Mouse (Mus musculus) midbrain, embryonic 12.5 days (tissue): Measurements from ENCODE around the gene Tktl1. TPM values are rescaled to one million over a fixed set of nuclear protein-coding genes. Genes with fewer than 3 reads are reported as not detected.

Experiments used
- ATAC-seq: fragments of 200-750 bp; cut with Nextera tagmentation; 2 replicates; pipeline ENCODE4 v1.8.0; 2017; ENCODE audit warnings: low read depth, moderate TSS enrichment, moderate library complexity; ENCODE audit not compliant: low FRiP score
- H3K27ac ChIP-seq: fragments of 300-500 bp; sonication (generic); replicated peaks from 2 replicates; pipeline ENCODE4 v1.5.1; 2016; ENCODE audit warnings: mild to moderate bottlenecking
- H3K27me3 ChIP-seq: fragments of 300-500 bp; sonication (generic); 2 replicates; pipeline ENCODE4 v1.6.1; 2016; ENCODE audit warnings: mild to moderate bottlenecking
- H3K36me3 ChIP-seq: fragments of 300-500 bp; sonication (generic); 2 replicates; pipeline ENCODE4 v1.6.1; 2016
- H3K4me1 ChIP-seq: fragments of 300-500 bp; sonication (generic); 2 replicates; pipeline ENCODE4 v1.6.1; 2016
- H3K4me2 ChIP-seq: fragments of 300-500 bp; sonication (generic); replicated peaks from 2 replicates; pipeline ENCODE4 v1.6.1; 2016; ENCODE audit warnings: mild to moderate bottlenecking, moderate library complexity
- H3K4me3 ChIP-seq: fragments of 300-500 bp; sonication (generic); 2 replicates; pipeline ENCODE4 v1.5.1; 2016; ENCODE audit warnings: mild to moderate bottlenecking
- H3K9ac ChIP-seq: fragments of 300-500 bp; sonication (generic); replicated peaks from 2 replicates; pipeline ENCODE4 v1.6.1; 2016; ENCODE audit warnings: mild to moderate bottlenecking, moderate library complexity
- H3K9me3 ChIP-seq: fragments of 300-500 bp; sonication (generic); 2 replicates; pipeline ENCODE4 v1.6.1; 2016; ENCODE audit warnings: mild to moderate bottlenecking
- WGBS: fragments of 180-500 bp; shearing (Covaris S2); methylation state at CpG from one replicate; pipeline ENCODE4 v1.1.7; 2016; 5-methylcytosine and 5-hydroxymethylcytosine counted together
- polyA plus RNA-seq: library from polyadenylated mRNA; unstranded; fragments of >200 nt; fragmentation: Nextera tagmentation; extraction: Ambion mirVana; gene quantifications from 2 replicates; pipeline ENCODE4 v1.2.1, GENCODE M21; 2016

Tktl1 gene
- polyA plus RNA-seq, 1 experiment from 2014 or later = 0.06 TPM

DNA sequence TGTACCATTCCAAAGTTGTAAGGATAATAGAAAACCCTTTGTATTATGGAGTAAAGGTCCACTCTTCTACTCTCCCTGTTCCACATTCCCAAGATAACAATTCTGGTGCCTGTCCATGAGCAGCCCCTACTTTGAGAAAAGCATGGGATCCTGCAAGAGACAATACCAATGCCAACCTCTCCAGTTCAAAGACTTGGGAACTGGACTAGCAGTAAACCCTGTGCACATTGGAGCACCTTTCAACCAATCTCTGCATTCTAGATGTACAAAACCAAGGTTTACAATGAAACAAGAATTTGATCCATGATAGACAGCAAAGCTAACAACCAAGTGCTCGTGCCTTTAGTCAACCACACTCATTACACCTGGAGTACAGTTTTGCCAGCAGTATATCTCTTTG lies 68.0 kb downstream of the Tktl1 start:
- ATAC-seq = no peak
- H3K4me1 ChIP-seq = peaks cover 4% of the 10 kb centered on the region; the same call in 1 of the 2 replicates
- peak overlapping the region; percentile 77 for H3K9ac ChIP-seq
- H3K9me3 ChIP-seq = no peaks in the 10 kb centered on the region
- H3K27me3 ChIP-seq = no peaks in the 10 kb centered on the region
- H3K4me2 ChIP-seq = peak overlapping the region; percentile 65
- H3K4me3 ChIP-seq = peak overlapping the region; percentile 61
- WGBS = 37% methylated on average over 1 of the region's 1 CpGs
- peaks cover 32% of the 10 kb centered on the region for H3K36me3 ChIP-seq
- H3K27ac ChIP-seq = peak overlapping the region; percentile 91

DNA sequence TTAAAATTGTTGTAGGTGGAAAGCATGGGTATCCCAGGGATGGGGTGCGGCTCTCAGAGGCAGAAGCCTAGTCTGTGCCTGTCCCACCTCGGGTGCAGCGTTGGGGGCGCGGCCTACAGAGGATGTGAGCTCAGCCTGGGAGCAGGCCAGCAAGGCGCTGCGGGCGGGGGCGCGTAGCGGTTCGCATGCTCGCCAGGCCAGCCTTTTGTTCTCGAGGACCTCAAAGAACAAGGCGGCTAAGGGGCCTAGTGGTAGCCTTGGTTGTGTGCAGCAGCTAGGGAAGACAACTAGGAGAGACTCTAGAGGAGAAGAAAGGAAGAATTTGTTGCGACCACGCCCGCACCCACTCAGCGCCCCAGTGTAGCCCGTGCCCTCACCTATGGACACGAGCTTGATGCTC lies 68.6 kb downstream of the Tktl1 start:
- Histone ChIP-seq H3K4me2 (peak overlapping the region; percentile 65), H3K9ac (peak overlapping the region; percentile 77), H3K9me3 (no peaks in the 10 kb centered on the region), H3K36me3 (peaks cover 26% of the 10 kb centered on the region), H3K27me3 (no peaks in the 10 kb centered on the region), H3K4me1 (peaks cover 4% of the 10 kb centered on the region; the same call in 1 of the 2 replicates), H3K4me3 (peak overlapping the region; percentile 61), H3K27ac (peak overlapping the region; percentile 91)
- WGBS = 22% methylated on average over 21 of the region's 21 CpGs
- ATAC-seq = peak; percentile 59

DNA sequence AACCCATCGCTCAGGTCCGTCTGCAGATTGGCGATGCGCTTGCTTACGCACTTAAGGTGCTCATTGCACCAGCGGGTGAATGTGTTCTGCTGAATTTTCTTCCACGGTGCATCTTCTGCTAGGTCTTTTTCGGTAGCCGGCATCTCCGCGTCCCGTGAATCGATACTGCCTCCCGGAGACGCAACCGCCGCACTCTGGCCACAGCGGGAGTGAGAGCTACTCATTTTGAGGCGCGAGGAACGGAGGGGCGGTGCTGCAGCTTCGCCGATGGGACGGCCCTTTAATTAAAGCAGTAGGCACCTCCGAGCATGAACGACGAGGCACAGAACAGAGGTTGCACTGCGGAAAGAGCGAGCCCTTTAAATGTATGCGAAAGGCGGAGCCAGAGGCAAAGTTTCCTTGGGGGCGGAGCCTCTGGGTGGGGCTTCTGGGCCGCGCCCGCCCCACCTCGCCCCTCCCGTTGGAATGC lies 69.2 kb downstream of the Tktl1 start:
- peaks cover 20% of the 10 kb centered on the region for H3K36me3 ChIP-seq
- H3K9ac ChIP-seq = peak overlapping the region; percentile 77
- H3K4me1 ChIP-seq = peaks cover 4% of the 10 kb centered on the region; the same call in 1 of the 2 replicates
- H3K27ac ChIP-seq = peak overlapping the region; percentile 91
- H3K9me3 ChIP-seq = no peaks in the 10 kb centered on the region
- ATAC-seq = peak; percentile 87
- WGBS = 20% methylated on average over 38 of the region's 38 CpGs
- H3K4me2 ChIP-seq = peak overlapping the region; percentile 65
- peak overlapping the region; percentile 61 for H3K4me3 ChIP-seq
- no peaks in the 10 kb centered on the region for H3K27me3 ChIP-seq

DNA sequence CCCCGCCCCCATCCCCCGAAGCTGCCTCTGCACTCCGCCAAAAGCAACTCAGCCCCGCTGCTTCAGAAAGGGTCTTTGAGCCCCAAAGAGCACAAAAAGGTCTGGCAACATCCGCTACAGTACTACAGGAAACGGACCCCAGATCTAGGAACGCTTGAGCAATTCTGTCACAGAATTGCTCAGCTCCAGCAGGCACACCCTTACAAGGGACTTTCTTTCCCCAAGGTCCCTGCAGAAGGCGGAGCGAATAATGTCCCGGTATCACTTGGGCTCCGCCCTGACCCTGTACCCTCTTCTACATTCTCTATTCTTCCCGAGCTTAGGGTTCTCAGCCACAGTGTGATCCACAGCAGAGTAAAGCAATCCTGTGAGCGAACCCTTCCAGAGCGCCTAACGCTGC lies 69.6 kb downstream of the Tktl1 start:
- Histone ChIP-seq H3K4me3 (peak overlapping the region; percentile 61), H3K9ac (peak overlapping the region; percentile 52), H3K36me3 (peaks cover 16% of the 10 kb centered on the region), H3K9me3 (no peaks in the 10 kb centered on the region), H3K27ac (peak overlapping the region; percentile 91), H3K4me2 (peak overlapping the region; percentile 65), H3K4me1 (peaks cover 4% of the 10 kb centered on the region; the same call in 1 of the 2 replicates), H3K27me3 (no peaks in the 10 kb centered on the region)
- peak; percentile 16 for ATAC-seq
- 13% methylated on average over 15 of the region's 15 CpGs for WGBS

DNA sequence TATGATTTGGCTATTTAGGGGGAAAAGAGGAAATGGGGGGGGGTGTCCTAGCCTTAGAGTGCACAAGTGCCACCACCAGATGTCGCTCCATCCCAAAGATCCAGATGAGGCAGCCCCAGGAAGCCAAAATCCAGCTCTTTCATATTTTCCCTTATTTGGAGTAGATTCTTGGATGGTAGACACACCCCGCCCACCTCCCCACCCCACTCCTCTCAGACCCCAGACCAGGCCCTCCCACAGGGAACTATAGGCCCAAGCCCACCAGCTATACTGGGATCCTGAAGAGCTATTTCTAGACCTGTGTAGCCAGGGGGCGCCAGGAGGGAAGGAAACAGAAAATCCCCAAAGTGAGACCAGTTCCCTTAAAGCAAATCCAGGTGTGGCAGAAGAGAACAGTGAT lies 71.6 kb downstream of the Tktl1 start:
- H3K36me3 ChIP-seq = no peaks in the 10 kb centered on the region
- 22% methylated on average over 3 of the region's 3 CpGs for WGBS
- peaks cover 4% of the 10 kb centered on the region; the same call in 1 of the 2 replicates for H3K4me1 ChIP-seq
- ATAC-seq = no peak
- H3K27me3 ChIP-seq = no peaks in the 10 kb centered on the region
- no peak overlapping the region for H3K4me2 ChIP-seq
- H3K9ac ChIP-seq = no peak overlapping the region
- H3K27ac ChIP-seq = no peak overlapping the region
- no peak overlapping the region for H3K4me3 ChIP-seq
- no peaks in the 10 kb centered on the region for H3K9me3 ChIP-seq

DNA sequence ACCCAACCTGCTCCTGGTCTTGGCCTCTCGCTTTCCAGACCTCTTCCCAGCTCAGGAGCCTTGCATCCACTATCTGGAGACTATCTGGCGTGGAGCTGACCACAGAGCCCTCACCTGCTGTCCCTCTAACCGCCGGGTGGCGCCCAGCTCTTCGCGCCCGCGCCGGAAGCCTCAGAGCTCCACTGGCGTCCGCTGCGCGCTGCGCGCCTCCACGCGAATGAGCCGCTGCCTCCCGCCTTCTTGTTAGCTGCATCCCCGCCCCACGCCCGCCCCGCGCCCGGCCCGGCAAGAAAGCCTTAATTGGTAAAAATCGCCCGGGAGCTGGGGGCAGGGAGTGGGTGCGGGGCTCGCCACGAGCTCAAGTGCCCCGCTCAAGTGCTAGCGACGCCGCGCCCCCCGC lies 72.6 kb downstream of the Tktl1 start, which contains the start of gene Flna:
Gene Flna, minus strand, starts transcription at position 206 of the 400 bp plus-strand sequence.
- Histone ChIP-seq H3K4me3 (peak within 1 kb of the TSS; percentile 47), H3K9me3 (no peaks in the 10 kb centered on the region), H3K27me3 (no peaks in the 10 kb centered on the region), H3K4me2 (peak within 1 kb of the TSS; percentile 59), H3K4me1 (no peaks in the 10 kb centered on the region), H3K9ac (peak within 1 kb of the TSS; percentile 64), H3K36me3 (no peaks in the 10 kb centered on the region), H3K27ac (peak within 1 kb of the TSS; percentile 35; the same call in 1 of the 2 replicates)
- WGBS = 18% methylated on average over 38 of the region's 38 CpGs
- ATAC-seq = no peak

DNA sequence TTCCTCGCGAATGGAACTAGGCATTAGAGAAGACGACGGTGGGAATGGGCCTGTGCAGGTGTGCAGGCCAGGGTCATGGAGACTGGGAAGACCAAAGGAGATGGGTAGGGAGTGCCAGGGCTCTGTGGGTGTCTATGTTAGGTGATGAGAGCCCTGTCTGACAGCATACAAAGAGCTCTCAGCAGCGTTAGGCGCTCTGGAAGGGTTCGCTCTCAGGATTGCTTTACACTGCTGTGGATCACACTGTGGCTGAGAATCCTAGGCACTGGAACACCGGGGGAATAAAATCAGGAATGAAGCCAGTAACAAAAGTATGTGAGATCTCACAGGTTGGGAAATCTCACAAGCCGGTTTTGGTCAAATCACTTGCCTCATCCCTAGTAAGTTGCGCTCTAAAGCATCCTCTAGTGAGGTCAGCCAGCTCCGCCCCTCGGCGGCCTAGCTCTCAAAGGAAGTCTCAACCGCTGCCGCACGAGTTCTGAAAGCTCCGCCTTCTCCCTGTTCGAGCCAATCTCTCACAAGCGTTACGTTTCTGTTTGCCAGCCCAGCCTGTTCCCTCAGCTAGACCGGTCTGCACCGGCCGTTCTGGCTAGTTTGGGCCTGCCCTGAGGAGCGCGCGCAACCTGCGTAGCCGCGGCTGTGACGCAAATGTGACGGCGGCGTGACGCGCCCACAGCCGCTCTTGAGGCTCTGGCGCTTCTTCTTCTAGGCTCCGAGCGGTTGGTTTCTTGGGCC lies 77.3 kb downstream of the Tktl1 start, which contains the start of gene Emd:
Gene Emd, plus strand, starts transcription at position 535 of the 735 bp plus-strand sequence.
- Histone ChIP-seq H3K9me3 (no peaks in the 10 kb centered on the region), H3K27me3 (no peaks in the 10 kb centered on the region), H3K4me1 (peaks cover 5% of the 10 kb centered on the region), H3K4me2 (peak within 1 kb of the TSS; percentile 65), H3K36me3 (no peaks in the 10 kb centered on the region; the same call in 1 of the 2 replicates), H3K27ac (peak within 1 kb of the TSS; percentile 88), H3K4me3 (peak within 1 kb of the TSS; percentile 53), H3K9ac (peak within 1 kb of the TSS; percentile 75)
- peak; percentile 97 for ATAC-seq
- WGBS = 32% methylated on average over 39 of the region's 39 CpGs

DNA sequence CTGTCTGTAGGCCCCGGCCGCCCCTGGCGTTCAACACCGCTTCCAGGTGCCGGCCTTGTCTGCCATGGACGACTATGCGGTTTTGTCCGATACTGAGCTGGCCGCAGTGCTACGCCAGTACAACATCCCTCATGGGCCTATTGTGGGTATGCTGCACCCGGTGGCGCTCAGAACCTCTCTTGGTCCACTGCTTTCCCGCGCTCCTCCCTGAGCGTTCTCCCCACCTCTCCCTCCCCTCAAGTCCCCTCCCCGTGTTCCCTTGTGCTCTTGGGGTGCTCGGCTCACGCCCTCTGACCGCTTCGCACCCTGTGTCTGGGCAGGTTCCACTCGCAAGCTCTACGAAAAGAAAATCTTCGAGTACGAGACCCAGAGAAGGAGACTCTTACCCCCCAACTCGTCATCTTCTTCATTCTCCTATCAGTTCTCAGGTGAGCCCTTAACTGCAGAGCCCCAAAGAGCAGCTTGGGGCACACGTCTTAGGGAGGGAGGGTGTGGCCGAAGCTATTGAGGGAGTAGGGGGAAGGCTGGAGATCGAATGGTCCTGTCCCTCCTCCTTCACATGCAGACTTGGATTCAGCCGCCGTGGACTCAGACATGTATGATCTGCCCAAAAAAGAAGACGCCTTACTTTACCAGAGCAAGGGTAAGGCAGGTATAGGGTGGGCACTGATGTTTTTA lies 78.0 kb downstream of the Tktl1 start:
- H3K4me2 ChIP-seq = peak overlapping the region; percentile 65
- WGBS = 29% methylated on average over 29 of the region's 31 CpGs
- H3K4me1 ChIP-seq = peaks cover 5% of the 10 kb centered on the region
- no peaks in the 10 kb centered on the region for H3K27me3 ChIP-seq
- peak overlapping the region; percentile 75 for H3K9ac ChIP-seq
- H3K9me3 ChIP-seq = no peaks in the 10 kb centered on the region
- ATAC-seq = peak; percentile 73; the same call in 1 of the 2 replicates
- H3K27ac ChIP-seq = peak overlapping the region; percentile 88
- peak overlapping the region; percentile 53 for H3K4me3 ChIP-seq
- no peaks in the 10 kb centered on the region; the same call in 1 of the 2 replicates for H3K36me3 ChIP-seq

DNA sequence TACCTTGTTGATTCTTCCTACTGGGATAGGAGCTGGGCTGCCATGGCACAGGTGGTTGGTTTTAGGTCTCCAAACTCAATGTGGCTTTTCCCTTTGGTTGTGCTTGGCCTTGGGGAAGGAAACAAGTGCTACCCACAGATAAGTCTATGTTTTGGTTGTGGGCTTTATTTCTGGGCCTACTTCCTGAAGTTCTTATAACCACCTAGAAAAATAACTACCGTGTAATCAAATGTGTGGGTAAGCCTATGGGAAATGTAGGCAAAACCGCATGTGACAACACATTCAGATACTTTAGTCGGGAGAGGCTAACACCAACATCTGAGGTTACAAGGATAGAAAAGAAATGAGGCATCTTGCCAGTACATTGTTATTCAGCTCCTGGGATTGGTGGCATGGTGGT lies 80.7 kb downstream of the Tktl1 start:
- Histone ChIP-seq H3K4me1 (peaks cover 5% of the 10 kb centered on the region), H3K36me3 (no peaks in the 10 kb centered on the region; the same call in 1 of the 2 replicates), H3K27me3 (no peaks in the 10 kb centered on the region), H3K9me3 (no peaks in the 10 kb centered on the region), H3K9ac (no peak overlapping the region), H3K27ac (no peak overlapping the region), H3K4me3 (no peak overlapping the region), H3K4me2 (no peak overlapping the region)
- no peak for ATAC-seq
- WGBS = 94% methylated on average over 3 of the region's 3 CpGs

Other genes starting within 250 kb of the Tktl1 start
- gene Renbp, start 246.4 kb upstream of the Tktl1 start, polyA plus RNA-seq = 13.4 and 14.9 TPM in 2 replicates
- gene Hcfc1, start 210.9 kb upstream of the Tktl1 start, polyA plus RNA-seq = 81.9 and 88.5 TPM in 2 replicates
- gene Irak1, start 153.3 kb upstream of the Tktl1 start, polyA plus RNA-seq = 56.9 and 59.7 TPM in 2 replicates
- gene Opn1mw, start 49.8 kb upstream of the Tktl1 start, polyA plus RNA-seq = not detected in 2 replicates
- gene Mecp2, start 41.9 kb upstream of the Tktl1 start, polyA plus RNA-seq = 17.8 and 19.7 TPM in 2 replicates
- not detected in 2 replicates for gene Tex28, start 9.4 kb upstream of the Tktl1 start, polyA plus RNA-seq
- gene Flna, start 72.6 kb downstream of the Tktl1 start, polyA plus RNA-seq = 210 and 233 TPM in 2 replicates
- gene Emd, start 77.4 kb downstream of the Tktl1 start, polyA plus RNA-seq = 15.4 and 18.9 TPM in 2 replicates
- gene Rpl10, start 93.6 kb downstream of the Tktl1 start, polyA plus RNA-seq = 521 and 544 TPM in 2 replicates
- 88.4 and 92.9 TPM in 2 replicates for gene Taz, start 104.7 kb downstream of the Tktl1 start, polyA plus RNA-seq
- gene Dnase1l1, start 105.1 kb downstream of the Tktl1 start, polyA plus RNA-seq = 4.6 and 5.3 TPM in 2 replicates
- gene Atp6ap1, start 119.8 kb downstream of the Tktl1 start, polyA plus RNA-seq = 118 and 119 TPM in 2 replicates
- gene Gdi1, start 127.7 kb downstream of the Tktl1 start, polyA plus RNA-seq = 616 and 685 TPM in 2 replicates
- gene Fam50a, start 135.8 kb downstream of the Tktl1 start, polyA plus RNA-seq = 63.2 and 63.4 TPM in 2 replicates
- gene Plxna3, start 151.8 kb downstream of the Tktl1 start, polyA plus RNA-seq = 51.3 and 55.4 TPM in 2 replicates
- 99.7 and 104 TPM in 2 replicates for gene Lage3, start 176.4 kb downstream of the Tktl1 start, polyA plus RNA-seq
- gene Ubl4a, start 196.0 kb downstream of the Tktl1 start, polyA plus RNA-seq = 61.1 and 68.2 TPM in 2 replicates
- 8.8 and 9.0 TPM in 2 replicates for gene Slc10a3, start 196.1 kb downstream of the Tktl1 start, polyA plus RNA-seq
- gene Fam3a, start 216.0 kb downstream of the Tktl1 start, polyA plus RNA-seq = 30.5 and 33.2 TPM in 2 replicates
- gene Ikbkg, start 216.0 kb downstream of the Tktl1 start, polyA plus RNA-seq = 23.2 and 24.4 TPM in 2 replicates